In genomic region chr5:107597301-107598077, GRCm38 (mm10) we compare ENCODE assay signal across 8 mouse cellular contexts. TPM values are rescaled to one million over a fixed set of nuclear protein-coding genes. Genes with fewer than 3 reads are reported as not detected.
DNase-seq lines count a peak whose midpoint lies in the region; ATAC-seq lines count a peak whose summit lies in the region.

Gene Rpap2, plus strand, starts transcription at chr5:107597373.
Gene Glmn, minus strand, starts transcription at chr5:107597888.

- peaks cover 7% of the 10 kb centered on the region for H3K4me1 ChIP-seq in hindbrain, embryonic 16.5 days (ENCODE audit: control insufficient read depth, insufficient read depth, low read depth, low read length)

- under 1% methylated on average over 51 of the region's 64 CpGs for WGBS in hindbrain, embryonic 16.5 days
- WGBS in macrophage (ENCODE audit: missing documents), result 1% methylated on average over 60 of the region's 64 CpGs

- H3K4me2 ChIP-seq in hindbrain, embryonic 16.5 days (ENCODE audit: low read length), result peak within 1 kb of the TSS; percentile 81

- no peaks in the 10 kb centered on the region for H3K79me2 ChIP-seq in macrophage (ENCODE audit: inconsistent target)

- H3K27me3 ChIP-seq in hindbrain, embryonic 16.5 days (replicated peaks; ENCODE audit: control insufficient read depth, insufficient read depth, low read length), result no peaks in the 10 kb centered on the region

- no peaks in the 10 kb centered on the region for H3K9me3 ChIP-seq in hindbrain, embryonic 16.5 days (ENCODE audit: control insufficient read depth, low read length)

- H3K36me3 ChIP-seq in hindbrain, embryonic 16.5 days (ENCODE audit: control insufficient read depth, insufficient read depth, low read length), result peaks cover 7% of the 10 kb centered on the region
- H3K36me3 ChIP-seq in macrophage (ENCODE audit: inconsistent target), result peaks cover 12% of the 10 kb centered on the region

- H3K27ac ChIP-seq in hindbrain, embryonic 16.5 days (ENCODE audit: low read depth, low read length), result peak within 1 kb of the TSS; percentile 94
- peak within 1 kb of the TSS; percentile 63 for H3K27ac ChIP-seq in macrophage

- peak; percentile 67 for DNase-seq in WW6 (ENCODE audit: low read depth, low spot score)
- peak; percentile 59 to 82 for DNase-seq in cerebellum, postnatal 4 days (ENCODE audit: low spot score in 2 of 2)
- DNase-seq in gastrocnemius, adult 18-20 months (ENCODE audit: low spot score), result peak; percentile 76
- DNase-seq in left cerebral cortex, adult 18-20 months (ENCODE audit: low spot score in 2 of 2), result peak; percentile 74 to 84
- peak; percentile 88 for DNase-seq in right cerebral cortex, adult 18-20 months
- peak; percentile 55 for DNase-seq in urinary bladder, postnatal 10 days (ENCODE audit: low spot score)

- H3K9ac ChIP-seq in hindbrain, embryonic 16.5 days (ENCODE audit: low read depth, low read length), result peak within 1 kb of the TSS; percentile 89

- H3K4me3 ChIP-seq in hindbrain, embryonic 16.5 days (ENCODE audit: low read length), result peak within 1 kb of the TSS; percentile 80
- H3K4me3 ChIP-seq in macrophage (ENCODE audit: inconsistent target), result peak within 1 kb of the TSS; percentile 66

- ATAC-seq in hindbrain, embryonic 16.5 days, result peak; percentile 98

RNA-seq across cellular contexts. Expression of gene Rpap2, which starts in this region (rescaled TPM):
- 10 to 100 TPM; 11.9 to 12.5 TPM for total RNA-seq in gastrocnemius, adult 18-20 months (2021)
- 21.3 and 23.5 TPM in 2 replicates for polyA plus RNA-seq in hindbrain, embryonic 16.5 days (2015; fragmentation: Nextera tagmentation; extraction: Ambion mirVana)
- total RNA-seq in left cerebral cortex, adult 18-20 months (2021), result 10 to 100 TPM; 22.2 to 22.3 TPM
- 10 to 100 TPM in 23 of 26 experiments, 1 to 10 TPM in 3; 4.1 to 67.8 (median 34.1) TPM for total RNA-seq in macrophage (2018; cell fraction: chromatin; rRNA removed)
- total RNA-seq in macrophage (2018; cell fraction: cytosol; rRNA removed), result 10 to 100 TPM in 24 of 26 experiments, 1 to 10 TPM in 2; 7.3 to 17.8 (median 16.2) TPM
- total RNA-seq in macrophage (2018; cell fraction: nucleus; rRNA removed), result 10 to 100 TPM in 19 of 26 experiments, 1 to 10 TPM in 7; 5.9 to 41.6 (median 17.8) TPM
- polyA plus RNA-seq in macrophage (2018), result 13.0 to 15.4 TPM (median 15.3 TPM) in 3 replicates

RNA-seq across cellular contexts. Expression of gene Glmn, which starts in this region (rescaled TPM):
- 1 to 10 TPM; 4.7 to 6.5 TPM for total RNA-seq in gastrocnemius, adult 18-20 months (2021)
- 31.0 and 32.8 TPM in 2 replicates for polyA plus RNA-seq in hindbrain, embryonic 16.5 days (2015; fragmentation: Nextera tagmentation; extraction: Ambion mirVana)
- total RNA-seq in left cerebral cortex, adult 18-20 months (2021), result 10 to 100 TPM; 18.2 to 19.6 TPM
- 10 to 100 TPM in 20 of 26 experiments, 1 to 10 TPM in 6; 2.4 to 37.0 (median 23.8) TPM for total RNA-seq in macrophage (2018; cell fraction: chromatin; rRNA removed)
- total RNA-seq in macrophage (2018; cell fraction: cytosol; rRNA removed), result 1 to 10 TPM; 4.9 to 9.2 (median 7.8) TPM
- 10 to 100 TPM in 16 of 26 experiments, 1 to 10 TPM in 10; 2.2 to 35.6 (median 16.4) TPM for total RNA-seq in macrophage (2018; cell fraction: nucleus; rRNA removed)
- 7.9 to 11.8 TPM (median 9.1 TPM) in 3 replicates for polyA plus RNA-seq in macrophage (2018)

Comparison
In these comparisons a context has a peak if more than half of its experiments do, and no peak if none do; other contexts are left out.
1. Peak in every context shown above with its lines: DNase-seq, ATAC-seq, H3K4me3 ChIP-seq and H3K27ac ChIP-seq.